Mouse (Mus musculus) cerebellum, adult 2 months (tissue): ENCODE data around the gene Dohh. TPM values are rescaled to one million over a fixed set of nuclear protein-coding genes. Genes with fewer than 3 reads are reported as not detected.

Experiments used
- DNase-seq, 2 experiments: peaks; one replicate each; pipeline ENCODE4 v3.0.0; 2021
- H3K27ac ChIP-seq: fragments of 200-500 bp; 2 replicates; pipeline ENCODE4 v1.5.1; 2012; ENCODE audit warnings: low read length, control low read depth, inconsistent platforms; ENCODE audit not compliant: insufficient read depth
- H3K27me3 ChIP-seq: fragments of 200-500 bp; 2 replicates; pipeline ENCODE4 v1.6.1; 2012; ENCODE audit warnings: inconsistent platforms, mild to moderate bottlenecking, low read length, moderate library complexity; ENCODE audit not compliant: control insufficient read depth, insufficient read depth
- H3K4me1 ChIP-seq: fragments of 200-500 bp; 2 replicates; pipeline ENCODE4 v1.6.1; 2011; ENCODE audit warnings: low read length; ENCODE audit not compliant: control insufficient read depth, insufficient read depth
- H3K4me3 ChIP-seq: fragments of 200-500 bp; replicated peaks from 2 replicates; pipeline ENCODE3; 2011; ENCODE audit warnings: mild to moderate bottlenecking, low read depth, low read length, control low read depth; ENCODE audit not compliant: insufficient read depth
- CTCF ChIP-seq: fragments of 200-500 bp; IDR thresholded peaks from 2 replicates; pipeline ENCODE4 v1.5.1; 2011; ENCODE audit warnings: low read depth, mild to moderate bottlenecking, control low read depth, low read length, moderate library complexity, borderline replicate concordance; ENCODE audit not compliant: insufficient read depth
- POLR2A ChIP-seq: fragments of 200-500 bp; IDR thresholded peaks from 2 replicates; pipeline ENCODE4 v1.6.1; 2011; ENCODE audit warnings: low read length, control low read depth, borderline replicate concordance; ENCODE audit not compliant: insufficient read depth
- WGBS: fragments of 180-500 bp; shearing (Covaris S2); methylation state at CpG from one replicate; pipeline ENCODE4 v1.1.7; 2018; 5-methylcytosine and 5-hydroxymethylcytosine counted together
- polyA plus RNA-seq: library from polyadenylated mRNA; depleted of rRNA; stranded (reverse); fragments of >200 nt; gene quantifications from 2 replicates; pipeline ENCODE4 v1.2.3, GENCODE M21; 2012; rRNA removed

Gene Dohh
- 87.7 and 93.1 TPM in 2 replicates for polyA plus RNA-seq

DNA sequence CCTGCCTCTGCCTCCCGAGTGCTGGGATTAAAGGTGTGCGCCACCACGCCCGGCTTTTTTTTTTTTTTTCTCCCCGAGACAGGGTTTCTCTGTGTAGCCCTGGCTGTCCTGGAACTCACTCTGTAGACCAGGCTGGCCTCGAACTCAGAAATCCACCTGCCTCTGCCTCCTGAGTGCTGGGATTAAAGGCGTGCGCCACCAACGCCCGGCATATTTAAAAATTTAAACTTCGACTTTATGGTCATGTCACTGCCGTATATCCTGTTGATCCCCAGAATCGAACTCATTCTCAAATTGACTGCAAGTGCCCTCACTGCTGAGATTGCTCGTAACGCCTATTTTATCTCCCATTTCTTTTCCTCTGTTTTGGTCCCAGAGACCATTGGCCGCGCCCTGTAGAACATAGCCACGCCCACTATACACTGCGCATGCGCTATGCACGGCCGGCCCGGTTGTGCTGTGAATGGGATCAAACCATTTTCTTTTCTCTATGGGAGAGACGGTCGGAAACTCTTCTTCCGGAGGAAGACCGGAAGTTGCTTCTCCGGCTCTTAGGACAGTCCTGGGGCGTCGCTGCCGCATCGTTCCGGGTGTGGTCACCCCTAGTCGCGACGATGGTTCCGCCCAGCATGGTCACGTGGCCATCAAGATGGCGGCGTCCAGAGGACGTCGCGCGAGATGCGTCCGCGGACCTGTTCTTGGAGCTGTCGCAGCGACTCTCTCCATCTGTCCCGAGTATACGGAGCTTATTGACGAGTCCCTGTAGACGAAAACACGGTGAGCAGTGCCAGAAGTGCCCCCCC lies at the start of gene Dohh, which contains the start of gene Gm48551:
TSS of gene Dohh (plus strand) at position 627 of the 803 bp plus-strand sequence.
TSS of gene Gm48551 (plus strand) at position 665 of the 803 bp plus-strand sequence.
- peaks cover 10% of the 10 kb centered on the region for H3K4me1 ChIP-seq
- no peaks in the 10 kb centered on the region for H3K27me3 ChIP-seq
- H3K27ac ChIP-seq = peak within 1 kb of the TSS; percentile 59
- TF ChIP-seq POLR2A (peak; percentile 90), CTCF (no peak)
- 8% methylated on average over 54 of the region's 54 CpGs for WGBS
- H3K4me3 ChIP-seq = peak within 1 kb of the TSS; percentile 83
- peak; percentile 99 to 100 for DNase-seq

DNA sequence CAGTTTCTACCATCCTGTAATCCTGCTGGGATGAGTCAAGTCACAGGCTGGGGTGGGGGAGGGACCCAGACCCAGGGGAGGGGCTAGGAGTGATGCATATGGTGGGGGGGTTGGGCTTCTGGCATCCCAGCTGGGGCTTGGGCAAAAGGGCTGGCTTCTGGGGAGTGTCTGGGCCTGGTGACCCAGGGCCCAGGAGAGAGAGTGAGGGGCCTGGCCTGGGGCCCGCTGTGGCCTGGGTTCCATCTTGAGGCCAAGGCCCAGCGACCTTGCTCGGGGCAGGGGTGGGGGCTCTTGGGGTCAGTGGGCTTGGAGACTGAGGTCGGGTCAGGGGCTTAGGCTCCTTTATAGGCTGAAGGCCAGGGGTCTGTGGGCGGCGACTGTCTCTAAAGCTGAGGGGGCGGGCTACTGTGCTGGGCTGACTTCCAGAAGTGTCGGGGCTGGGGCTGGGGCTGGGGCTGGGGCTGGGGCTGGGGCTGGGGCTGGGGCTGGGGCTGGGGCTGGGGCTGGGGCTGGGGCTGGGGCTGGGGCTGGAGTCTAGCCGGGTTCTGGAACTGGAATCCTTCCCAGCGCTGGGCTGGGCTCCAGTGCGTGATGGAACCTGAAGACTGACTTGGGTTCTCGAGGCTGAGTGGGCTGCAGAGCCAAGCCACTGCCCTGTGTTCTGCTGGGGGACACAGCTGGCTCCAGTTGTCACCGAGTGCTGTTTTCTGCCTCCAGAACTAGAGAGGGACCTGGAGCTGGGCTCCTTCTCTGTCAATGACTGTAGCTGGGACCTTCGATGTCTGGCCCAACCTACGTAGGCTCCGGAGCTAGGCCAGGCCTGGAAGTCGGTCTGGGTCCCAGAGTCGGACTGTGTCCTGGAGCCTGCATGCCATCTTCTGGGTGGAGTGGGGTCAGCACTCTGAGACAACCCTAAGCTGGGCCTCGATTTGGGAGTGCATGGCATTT lies 48.6 kb upstream of the Dohh start:
- Histone ChIP-seq H3K4me3 (no peak overlapping the region), H3K4me1 (no peaks in the 10 kb centered on the region; the same call in 1 of the 2 replicates), H3K27ac (no peak overlapping the region), H3K27me3 (0 out of 2 replicates have a peak, but pooled peaks cover 1% of the 10 kb centered on the region)
- TF ChIP-seq POLR2A (no peak), CTCF (no peak)
- no peak for DNase-seq
- 29% methylated on average over 17 of the region's 19 CpGs for WGBS

DNA sequence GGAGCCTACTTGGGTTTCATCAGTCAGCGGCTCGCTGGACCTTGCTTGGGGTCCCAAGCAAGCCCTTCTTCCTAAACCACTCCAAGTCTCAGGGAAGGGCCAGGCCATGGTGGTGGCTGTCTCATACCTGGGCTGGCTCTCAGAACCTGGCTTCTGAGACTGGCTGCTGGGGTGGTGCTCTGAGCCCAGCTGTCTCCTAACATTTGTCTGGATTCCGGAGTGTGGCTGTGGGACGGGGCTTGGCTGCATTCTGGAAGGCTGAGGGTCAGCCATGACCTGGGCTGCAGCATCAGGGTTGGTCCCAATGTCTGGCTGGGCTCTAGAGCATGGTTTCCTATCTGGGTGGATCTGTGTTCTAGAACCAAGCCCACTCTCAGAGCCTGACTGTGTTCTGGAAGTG lies 47.7 kb upstream of the Dohh start:
- TF ChIP-seq POLR2A (no peak), CTCF (no peak)
- DNase-seq = no peak
- Histone ChIP-seq H3K27ac (no peak overlapping the region), H3K27me3 (0 out of 2 replicates have a peak, but pooled peaks cover 1% of the 10 kb centered on the region), H3K4me3 (no peak overlapping the region), H3K4me1 (no peaks in the 10 kb centered on the region; the same call in 1 of the 2 replicates)
- WGBS = 91% methylated on average over 4 of the region's 4 CpGs

DNA sequence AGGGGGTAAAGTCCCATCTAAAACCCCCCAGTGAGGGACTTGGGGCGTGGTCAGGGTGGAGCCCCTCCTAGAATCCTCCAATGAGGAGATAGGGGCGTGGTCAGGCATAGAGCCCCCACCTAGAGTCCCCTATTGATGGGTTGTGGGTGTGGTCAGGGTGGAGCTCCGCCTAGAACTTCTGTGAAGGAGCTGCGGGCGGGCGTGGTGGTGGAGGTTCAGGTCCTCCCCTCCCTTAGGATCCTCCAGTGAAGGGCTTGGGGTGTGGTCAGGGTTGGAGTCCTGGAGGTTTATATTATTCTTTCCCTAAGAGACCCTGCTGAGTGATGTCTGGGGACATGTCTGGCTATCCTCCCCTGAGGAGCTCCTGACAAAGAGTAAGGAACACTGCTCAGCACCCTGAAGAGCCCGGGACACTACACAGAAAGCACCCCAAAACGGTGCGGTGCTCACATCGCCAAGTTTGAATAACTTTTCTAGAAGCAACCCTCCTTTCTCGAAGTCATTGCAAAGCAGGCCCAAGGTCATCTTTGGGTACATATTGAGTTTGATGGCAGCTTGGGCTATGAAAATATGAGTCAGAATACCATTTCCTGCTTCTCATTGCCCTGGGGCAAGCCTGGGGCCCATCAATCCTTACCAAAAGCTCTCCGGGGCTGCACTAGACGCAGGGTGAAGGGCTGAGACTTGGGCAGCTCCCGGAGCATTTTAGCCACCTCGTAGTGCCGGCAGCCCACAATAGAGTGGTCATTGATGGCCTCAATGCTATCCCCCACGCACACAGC lies 43.5 kb upstream of the Dohh start:
- 41% methylated on average over 17 of the region's 17 CpGs for WGBS
- no peak for DNase-seq
- Histone ChIP-seq H3K27me3 (no peaks in the 10 kb centered on the region; the same call in 1 of the 2 replicates), H3K27ac (no peak overlapping the region), H3K4me3 (no peak overlapping the region), H3K4me1 (no peaks in the 10 kb centered on the region; the same call in 1 of the 2 replicates)
- TF ChIP-seq CTCF (no peak), POLR2A (no peak)

DNA sequence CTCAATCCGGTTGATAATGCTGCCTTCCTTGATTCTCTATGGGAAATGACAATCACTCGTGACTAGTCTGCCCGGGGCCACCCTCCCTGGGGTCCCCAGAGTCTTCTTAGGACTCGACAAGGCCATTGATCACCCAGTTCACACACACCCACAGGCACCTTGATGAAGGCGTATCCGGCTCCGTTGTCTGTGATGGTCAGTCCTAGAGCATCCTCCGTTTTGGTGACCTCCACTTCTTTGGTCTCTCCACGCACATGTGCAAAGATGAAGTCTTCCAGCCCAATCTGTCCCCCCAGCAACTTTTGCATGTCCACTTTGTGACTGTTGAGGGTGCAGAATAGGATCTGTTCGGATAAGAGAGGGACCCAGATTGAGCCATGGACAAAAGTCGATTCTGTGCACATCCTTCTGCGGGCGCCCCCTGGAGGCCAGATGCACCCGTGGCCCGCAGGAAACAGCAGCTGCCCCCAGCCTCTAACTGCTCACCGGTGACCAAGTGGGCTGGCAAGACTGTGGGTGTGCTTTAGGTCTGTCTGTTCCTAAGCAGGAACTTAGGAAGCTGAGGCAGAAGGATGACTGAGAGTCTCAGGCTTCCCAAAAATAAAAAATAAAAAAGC lies 42.8 kb upstream of the Dohh start:
- no peak overlapping the region for H3K27ac ChIP-seq
- no peaks in the 10 kb centered on the region; the same call in 1 of the 2 replicates for H3K4me1 ChIP-seq
- H3K4me3 ChIP-seq = no peak overlapping the region
- DNase-seq = peak in 1 of 2 experiments; percentile 68
- TF ChIP-seq CTCF = peak; percentile 54; the same call in 1 of the 2 replicates
- TF ChIP-seq POLR2A = no peak
- no peaks in the 10 kb centered on the region; the same call in 1 of the 2 replicates for H3K27me3 ChIP-seq
- WGBS = 34% methylated on average over 16 of the region's 16 CpGs

DNA sequence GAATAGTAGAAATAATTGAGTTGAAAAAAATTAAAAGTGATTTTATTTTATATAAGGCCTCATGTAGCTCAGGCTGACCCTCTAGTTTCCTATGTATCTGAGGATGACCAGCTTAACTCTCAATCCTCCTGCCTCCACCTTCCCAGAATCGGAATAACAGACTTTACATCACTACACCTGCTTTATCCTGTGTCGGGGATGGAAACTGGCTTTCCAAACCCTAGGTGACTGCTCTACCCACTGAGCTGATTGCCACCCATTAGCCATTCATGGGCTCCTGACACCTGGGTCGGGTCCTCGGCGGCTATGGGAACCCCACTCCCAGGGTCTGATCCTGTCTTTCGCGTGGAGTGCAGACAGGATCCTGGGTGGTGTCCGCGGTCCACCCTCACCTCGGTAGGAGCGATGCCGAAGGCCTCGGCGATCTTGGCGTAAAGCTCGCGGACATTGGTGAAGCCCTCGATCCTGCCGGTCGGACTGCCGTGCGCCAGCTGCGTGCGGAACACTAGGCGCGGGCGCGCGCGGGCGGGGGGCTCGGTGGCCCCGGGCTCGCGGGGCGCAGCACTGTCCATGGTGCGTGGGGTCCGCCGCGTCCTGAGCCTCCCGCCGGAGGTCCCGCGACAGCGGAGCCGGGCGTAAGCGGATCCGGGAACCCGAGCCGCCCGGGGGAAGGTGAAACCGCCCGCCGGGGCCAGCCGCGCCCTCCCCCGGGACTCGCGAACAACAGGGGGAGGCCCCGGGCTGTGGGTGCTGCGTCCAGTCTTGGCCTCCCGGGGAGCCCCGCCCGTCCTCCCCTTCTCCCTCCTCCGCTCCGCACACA lies 41.3 kb upstream of the Dohh start, which contains the start of gene Gipc3:
TSS of gene Gipc3 (minus strand) at position 581 of the 820 bp plus-strand sequence.
- 6% methylated on average over 62 of the region's 67 CpGs for WGBS
- Histone ChIP-seq H3K27ac (no peak within 1 kb of the TSS), H3K27me3 (no peaks in the 10 kb centered on the region; the same call in 1 of the 2 replicates), H3K4me3 (no peak within 1 kb of the TSS), H3K4me1 (no peaks in the 10 kb centered on the region; the same call in 1 of the 2 replicates)
- TF ChIP-seq CTCF (no peak), POLR2A (no peak)
- DNase-seq = no peak
